Mouse (Mus musculus): ENCODE results near the gene Syce1l.

- no peak for TF ChIP-seq CTCF (IDR thresholded peaks at IDR 0.05; ENCODE audit: low read depth, low read length)
- TF ChIP-seq POLR2A (IDR thresholded peaks at IDR 0.05; ENCODE audit: extremely low read depth, insufficient read depth, low read length): no peak
Observed at GRCm38 (mm10) chr8:113653151-113653550, 10.1 kb downstream of the Syce1l start.
